Mouse (Mus musculus) G1E (cell line): ENCODE measurements around the gene Cdh11. TPM values are rescaled to one million over a fixed set of nuclear protein-coding genes. Genes with fewer than 3 reads are reported as not detected.

Experiments
- ATAC-seq: 2 replicates; pipeline ENCODE4 v1.8.0; 2016; ENCODE audit warnings: mild to moderate bottlenecking; ENCODE audit not compliant: insufficient number of reproducible peaks, poor library complexity, low FRiP score, severe bottlenecking; ENCODE audit errors: extremely low read depth
- DNase-seq: peaks from one replicate; pipeline ENCODE4 v3.0.0; 2012; ENCODE audit warnings: low spot score
- H3K27me3 ChIP-seq: 2 replicates; pipeline ENCODE4 v1.6.1; 2012; ENCODE audit warnings: mild to moderate bottlenecking, low read length, inconsistent platforms; ENCODE audit not compliant: insufficient read depth
- H3K36me3 ChIP-seq: replicated peaks from 2 replicates; pipeline ENCODE3; 2012; ENCODE audit warnings: mild to moderate bottlenecking, inconsistent platforms
- H3K4me1 ChIP-seq: 2 replicates; pipeline ENCODE4 v1.6.1; 2012; ENCODE audit warnings: low read depth, low read length, inconsistent platforms, mixed read lengths; ENCODE audit not compliant: insufficient read depth
- H3K4me3 ChIP-seq: 2 replicates; pipeline ENCODE4 v1.5.1; 2012; ENCODE audit warnings: low read depth, mild to moderate bottlenecking, inconsistent platforms, low read length, moderate library complexity, mixed read lengths
- H3K9me3 ChIP-seq: replicated peaks from 2 replicates; pipeline ENCODE4 v1.6.1; 2012; ENCODE audit warnings: inconsistent platforms
- CTCF ChIP-seq: IDR thresholded peaks from 2 replicates; pipeline ENCODE4 v1.5.1; 2012; ENCODE audit warnings: low read depth, low read length, inconsistent platforms, mixed read lengths
- GATA1 ChIP-seq: IDR thresholded peaks from 2 replicates; pipeline ENCODE4 v1.6.1; 2012; ENCODE audit warnings: borderline replicate concordance, low read length, inconsistent platforms, mixed read lengths
- GATA2 ChIP-seq: IDR thresholded peaks from 2 replicates; pipeline ENCODE4 v1.6.1; 2012; ENCODE audit warnings: low read depth, low read length, inconsistent platforms, borderline replicate concordance
- POLR2AphosphoS5 ChIP-seq: IDR thresholded peaks from 2 replicates; pipeline ENCODE4 v1.6.1; 2012; ENCODE audit warnings: low read depth, low read length, inconsistent platforms; ENCODE audit not compliant: insufficient replicate concordance
- TAL1 ChIP-seq: conservative IDR thresholded peaks from 2 replicates; pipeline ENCODE4 v1.6.1; 2012; ENCODE audit warnings: low read depth, low read length, inconsistent platforms, mixed read lengths
- polyA plus RNA-seq: library from polyadenylated mRNA; stranded (reverse); fragments of >175 nt; gene quantifications from 2 replicates; pipeline ENCODE4 v1.2.3, GENCODE M21; 2012
- total RNA-seq, 2 experiments: library from RNA; stranded (forward) in 1 of 2; stranded (reverse) in 1 of 2; fragments of 200-1000 nt in 1 of 2; fragments of >200 nt in 1 of 2; fragmentation: Nextera tagmentation in 1 of 2; gene quantifications; 2 replicates each; pipeline ENCODE4 v1.2.3; 2014 to 2017

Gene Cdh11
- not detected in 2 replicates for total RNA-seq (2014; fragmentation: Nextera tagmentation)
- 0.06 and 0.11 TPM in 2 replicates for total RNA-seq (2017)
- polyA plus RNA-seq = not detected in 2 replicates

- Histone ChIP-seq H3K36me3 (no peaks in the 10 kb centered on the region), H3K27me3 (no peaks in the 10 kb centered on the region), H3K4me3 (no peak within 1 kb of the TSS; the same call in 1 of the 2 replicates), H3K4me1 (no peaks in the 10 kb centered on the region), H3K9me3 (peaks cover 36% of the 10 kb centered on the region)
- ATAC-seq (no peak), DNase-seq (no peak)
- TF ChIP-seq POLR2AphosphoS5 = no peak
- no peak for TF ChIP-seq TAL1
- no peak for TF ChIP-seq GATA2
- TF ChIP-seq CTCF = no peak
- no peak for TF ChIP-seq GATA1
These were observed at the start of gene Cdh11 for GRCm38 (mm10) chr8:102785592-102786416. Gene Cdh11 (minus strand): TSS chr8:102785642.

GRCm38 (mm10) chr8:102813959-102814358 lies 28.5 kb upstream of the Cdh11 start:
- DNase-seq = no peak
- Histone ChIP-seq H3K9me3 (peaks cover 2% of the 10 kb centered on the region; the same call in 1 of the 2 replicates), H3K4me1 (no peaks in the 10 kb centered on the region), H3K36me3 (no peaks in the 10 kb centered on the region), H3K4me3 (no peak overlapping the region), H3K27me3 (no peaks in the 10 kb centered on the region)
- TF ChIP-seq GATA1 (no peak), TAL1 (no peak), GATA2 (no peak), POLR2AphosphoS5 (no peak), CTCF (no peak)
- no peak for ATAC-seq

- Histone ChIP-seq H3K4me1 (no peaks in the 10 kb centered on the region), H3K4me3 (no peak overlapping the region), H3K27me3 (no peaks in the 10 kb centered on the region), H3K9me3 (peaks cover 25% of the 10 kb centered on the region), H3K36me3 (no peaks in the 10 kb centered on the region)
- TF ChIP-seq CTCF (no peak), POLR2AphosphoS5 (no peak), TAL1 (no peak), GATA1 (no peak), GATA2 (no peak)
- ATAC-seq (no peak), DNase-seq (no peak)
These were observed 4.9 kb upstream of the Cdh11 start for GRCm38 (mm10) chr8:102790303-102790702.

GRCm38 (mm10) chr8:102786467-102787360 lies 1.3 kb upstream of the Cdh11 start:
- H3K27me3 ChIP-seq = no peaks in the 10 kb centered on the region
- DNase-seq = no peak

GRCm38 (mm10) chr8:102784835-102785455 lies 497 bp downstream of the Cdh11 start:
- TF ChIP-seq GATA2 = no peak
- no peak for TF ChIP-seq GATA1
- TF ChIP-seq CTCF = no peak
- TF ChIP-seq TAL1 = no peak
- TF ChIP-seq POLR2AphosphoS5 = no peak
- peaks cover 36% of the 10 kb centered on the region for H3K9me3 ChIP-seq
- no peaks in the 10 kb centered on the region for H3K27me3 ChIP-seq
- ATAC-seq (no peak), DNase-seq (no peak)
- no peaks in the 10 kb centered on the region for H3K36me3 ChIP-seq
- H3K4me3 ChIP-seq = no peak overlapping the region; the same call in 1 of the 2 replicates
- H3K4me1 ChIP-seq = no peaks in the 10 kb centered on the region

More at GRCm38 (mm10) chr8:102786467-102787360, 1.3 kb upstream of the Cdh11 start:
- ATAC-seq = no peak
- Histone ChIP-seq H3K36me3 (no peaks in the 10 kb centered on the region), H3K4me1 (no peaks in the 10 kb centered on the region), H3K9me3 (peaks cover 36% of the 10 kb centered on the region), H3K4me3 (no peak overlapping the region)
- TF ChIP-seq GATA2 (no peak), TAL1 (no peak), GATA1 (no peak), POLR2AphosphoS5 (no peak), CTCF (no peak)
